Mouse (Mus musculus) adrenal gland, adult (tissue): ENCODE data around the gene Nfe2l1.

Source experiments
- DNase-seq, 2 experiments: peaks; one replicate each; pipeline ENCODE4 v3.0.0; 2022 to 2023; ENCODE audit warnings: low spot score in 1 of 2; ENCODE audit not compliant: inconsistent age in 2 of 2

Nfe2l1 gene

DNA sequence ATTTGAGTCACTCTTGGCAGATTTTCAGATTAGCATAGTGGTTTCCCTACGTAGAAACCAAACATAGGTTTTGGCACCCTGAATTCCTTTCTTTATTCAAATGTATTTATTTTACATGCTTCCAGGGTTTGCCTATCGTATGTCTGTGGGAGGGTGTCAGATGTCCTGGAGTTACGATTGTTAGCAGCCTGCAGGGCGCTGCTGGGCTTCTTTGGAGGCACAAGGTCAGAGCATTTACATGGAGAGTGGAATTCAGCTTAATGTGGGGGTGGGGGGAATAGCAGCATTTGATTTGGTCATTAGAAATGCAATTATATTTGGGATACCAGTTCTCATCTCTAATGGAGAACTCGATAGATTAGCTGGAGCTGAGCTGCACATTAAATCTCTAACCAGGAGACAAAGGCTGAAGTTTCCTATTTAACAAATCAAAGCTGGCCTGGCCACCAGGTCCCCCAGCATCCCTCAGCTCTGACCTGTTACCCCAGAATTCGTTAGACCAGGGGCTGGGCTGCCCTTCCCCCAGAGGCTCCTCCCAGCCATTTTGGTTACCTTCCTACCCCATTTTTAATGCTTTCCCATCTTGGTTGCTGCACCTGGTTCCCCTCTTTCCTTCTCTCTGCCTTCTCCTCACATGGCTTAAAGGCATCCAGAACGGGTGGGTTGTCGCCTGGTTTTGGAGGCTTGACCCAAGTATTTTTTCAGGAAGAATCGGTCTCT lies 42.9 kb downstream of the Nfe2l1 start:
- DNase-seq, result no peak

DNA sequence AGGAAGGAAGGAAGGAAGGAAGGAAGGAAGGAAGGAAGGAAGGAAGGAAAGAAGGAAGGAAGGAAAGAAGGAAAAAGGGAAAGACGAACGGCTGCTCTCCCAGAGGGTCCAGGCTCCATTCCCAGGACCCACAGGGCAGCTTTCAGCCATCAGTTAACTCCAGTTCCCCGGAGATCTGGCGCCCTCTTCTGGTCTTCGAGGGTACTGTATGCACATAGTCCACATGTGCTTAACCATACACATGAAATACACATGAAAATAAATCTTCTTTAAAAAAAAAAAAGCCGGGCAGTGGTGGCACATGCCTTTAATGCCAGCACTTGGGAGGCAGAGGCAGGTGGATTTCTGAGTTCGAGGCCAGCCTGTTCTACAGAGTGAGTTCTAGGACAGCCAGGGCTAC lies 44.9 kb downstream of the Nfe2l1 start:
- peak; percentile 69 to 88 for DNase-seq

DNA sequence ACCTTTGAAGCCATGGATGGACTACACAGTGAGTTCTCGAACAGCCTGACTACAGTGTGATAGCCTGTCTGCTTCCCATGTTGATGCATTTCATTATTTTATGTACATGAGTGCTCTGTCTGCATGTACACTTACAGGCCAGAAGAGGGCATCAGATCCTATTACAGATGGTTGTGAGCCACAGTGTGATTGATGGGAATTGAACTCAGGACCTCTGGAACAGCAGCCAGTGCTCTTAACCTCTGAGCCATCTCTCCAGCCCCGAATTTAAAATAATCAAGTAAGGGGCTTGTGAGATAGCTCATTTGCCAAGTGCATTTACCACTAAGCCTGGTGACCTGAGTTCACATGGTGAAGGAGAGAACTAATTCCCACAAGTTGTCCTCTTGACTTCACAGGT lies 48.3 kb downstream of the Nfe2l1 start:
- peak in 1 of 2 experiments; percentile 41 for DNase-seq

DNA sequence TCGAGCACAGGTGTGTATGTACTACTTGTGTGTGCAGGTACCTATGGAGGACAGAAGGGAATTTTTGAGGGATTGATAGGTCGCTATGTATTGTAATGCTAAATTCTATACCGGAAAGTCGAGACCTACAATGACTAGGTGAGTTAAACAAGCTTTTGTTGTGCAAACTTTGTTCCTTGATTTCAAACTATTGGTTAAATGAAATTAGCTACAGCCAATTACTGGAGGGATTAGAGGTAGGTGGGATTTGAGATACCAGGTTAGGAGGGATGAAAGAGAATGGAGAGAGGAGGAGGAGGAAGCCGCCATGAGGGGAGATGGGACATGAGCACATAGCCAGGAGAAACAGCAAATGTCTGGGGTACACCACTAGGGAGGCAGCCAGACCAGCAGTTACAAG lies 49.5 kb downstream of the Nfe2l1 start:
- no peak for DNase-seq

DNA sequence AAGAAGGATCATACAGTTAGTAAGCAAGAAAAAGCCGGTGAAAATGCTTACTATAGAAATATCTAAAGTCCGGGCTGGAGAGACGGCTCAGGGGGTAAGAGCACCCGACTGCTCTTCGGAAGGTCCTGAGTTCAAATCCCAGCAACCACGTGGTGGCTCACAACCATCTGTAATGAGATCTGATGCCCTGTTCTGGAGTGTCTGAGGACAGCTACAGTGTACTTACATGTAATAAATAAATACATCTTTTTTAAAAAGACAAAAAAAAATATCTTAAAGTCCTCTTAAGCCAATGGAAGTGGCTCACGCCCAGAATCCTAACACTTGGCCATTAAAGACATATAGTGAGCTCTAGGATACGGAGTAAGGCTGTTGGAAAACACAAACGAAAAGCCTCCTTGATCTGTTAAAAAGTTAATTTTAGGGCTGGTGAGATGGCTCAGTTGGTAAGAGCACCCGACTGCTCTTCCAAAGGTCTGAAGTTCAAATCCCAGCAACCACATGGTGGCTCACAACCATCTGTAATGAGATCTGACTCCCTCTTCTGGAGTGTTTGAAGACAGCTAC lies 51.6 kb downstream of the Nfe2l1 start:
- peak in 1 of 2 experiments; percentile 36 for DNase-seq

DNA sequence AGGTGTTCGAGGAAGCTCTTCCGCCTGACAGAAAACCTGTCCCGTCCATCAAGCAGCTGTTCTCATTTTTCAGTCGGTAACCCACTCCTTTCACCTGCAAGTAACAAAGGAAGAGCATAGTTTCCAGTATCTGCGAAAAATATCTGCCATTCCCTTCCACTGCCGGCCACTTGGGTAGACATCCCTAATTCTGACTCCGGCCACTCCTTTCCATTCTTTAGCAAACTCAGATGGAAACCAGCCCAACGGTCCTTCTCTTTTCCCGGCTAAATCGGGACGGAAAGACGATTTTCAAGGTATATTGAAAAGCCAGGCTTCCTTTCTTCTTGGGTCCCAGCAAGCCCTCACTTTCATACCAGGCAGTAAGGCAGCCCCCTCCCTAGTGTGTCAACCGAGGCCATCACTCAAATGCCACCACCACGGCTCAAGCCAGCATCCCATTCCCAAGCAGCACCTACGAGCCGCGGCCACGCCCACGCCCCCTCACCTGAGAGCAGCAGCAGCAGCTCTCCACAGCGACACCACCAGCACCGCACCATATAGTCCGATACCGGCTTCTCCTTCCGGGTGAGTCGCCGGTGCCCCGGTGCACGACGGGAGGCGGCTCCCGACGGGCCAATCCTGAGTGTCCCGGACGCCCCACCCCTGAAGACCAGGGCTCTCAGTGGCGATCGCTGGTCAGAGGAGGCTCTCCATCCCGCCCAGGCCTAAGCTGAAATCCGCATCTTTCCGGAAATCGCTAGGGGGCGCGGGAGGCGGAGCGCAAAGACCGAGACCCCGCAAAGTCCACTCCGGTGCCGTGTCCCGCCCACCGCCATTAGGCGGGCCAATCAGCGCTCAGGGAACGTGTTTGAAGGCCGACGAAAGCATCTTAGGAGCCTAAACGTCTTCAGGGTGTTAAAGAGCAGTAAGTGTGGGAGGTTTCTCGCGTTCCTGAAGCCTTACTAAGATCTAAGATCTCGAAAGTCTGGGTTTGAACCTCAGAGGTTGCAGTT lies 52.5 kb downstream of the Nfe2l1 start, which contains the start of gene Snx11:
Snx11 (minus strand) TSS at position 592 of the 995 bp plus-strand sequence.
- peak; percentile 100 for DNase-seq

DNA sequence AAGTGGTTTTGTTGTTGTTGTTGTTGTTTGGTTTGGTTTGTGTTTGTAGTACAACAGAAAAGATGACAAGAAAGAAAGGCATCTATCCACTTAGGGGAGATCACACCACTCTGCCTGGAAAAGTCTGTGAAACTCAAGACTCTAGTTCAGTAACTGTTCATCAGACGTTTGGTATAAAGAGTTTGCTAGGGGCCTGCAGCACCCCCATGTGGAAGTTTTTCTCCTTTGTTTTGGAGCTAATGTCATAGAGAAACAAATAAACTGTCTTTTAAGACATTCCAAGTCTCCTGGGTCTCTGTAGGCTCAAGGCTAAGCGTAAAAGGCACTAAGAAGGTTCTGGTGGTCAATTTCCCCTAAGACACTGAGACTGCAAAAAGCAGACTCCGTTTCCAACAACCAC lies 53.7 kb downstream of the Nfe2l1 start:
- DNase-seq, result no peak

DNA sequence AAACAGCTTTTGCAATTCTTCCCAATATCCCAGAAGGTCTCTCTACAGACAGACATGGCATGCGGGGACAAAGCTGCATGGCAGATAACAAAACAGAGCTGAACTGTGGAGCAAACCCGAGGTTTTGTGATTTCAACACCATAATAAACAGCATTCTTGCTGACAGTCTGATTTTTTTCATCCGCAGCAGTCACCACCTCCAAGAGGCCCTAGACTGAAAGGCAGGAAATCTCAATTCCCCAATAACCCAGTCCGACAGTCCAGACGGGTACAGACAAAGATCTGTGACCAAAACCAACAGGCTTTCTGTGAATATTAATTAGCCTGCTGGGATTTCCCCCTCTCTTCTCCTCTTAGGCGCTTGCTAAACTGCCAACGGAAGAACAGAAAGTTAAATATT lies 54.1 kb downstream of the Nfe2l1 start:
- no peak for DNase-seq

DNA sequence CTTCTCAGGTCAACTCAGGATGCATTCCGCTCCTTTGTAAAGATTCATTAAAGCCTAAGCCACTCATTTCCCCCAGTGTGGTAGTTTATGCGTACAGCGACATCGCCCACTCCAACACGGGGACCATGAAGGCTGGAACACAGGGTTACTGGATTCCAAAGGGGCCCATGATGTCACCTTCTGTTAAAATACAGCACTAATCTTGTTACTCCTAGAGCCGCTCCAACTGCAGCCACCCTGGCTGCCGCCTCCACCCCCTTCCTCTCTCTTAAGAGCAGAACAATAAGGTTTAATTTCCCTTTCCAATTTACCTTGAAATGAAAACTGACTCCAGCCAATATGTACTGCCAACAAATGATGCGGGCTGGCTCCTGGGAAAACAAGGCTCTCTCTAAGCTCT lies 54.7 kb downstream of the Nfe2l1 start:
- DNase-seq, result no peak

DNA sequence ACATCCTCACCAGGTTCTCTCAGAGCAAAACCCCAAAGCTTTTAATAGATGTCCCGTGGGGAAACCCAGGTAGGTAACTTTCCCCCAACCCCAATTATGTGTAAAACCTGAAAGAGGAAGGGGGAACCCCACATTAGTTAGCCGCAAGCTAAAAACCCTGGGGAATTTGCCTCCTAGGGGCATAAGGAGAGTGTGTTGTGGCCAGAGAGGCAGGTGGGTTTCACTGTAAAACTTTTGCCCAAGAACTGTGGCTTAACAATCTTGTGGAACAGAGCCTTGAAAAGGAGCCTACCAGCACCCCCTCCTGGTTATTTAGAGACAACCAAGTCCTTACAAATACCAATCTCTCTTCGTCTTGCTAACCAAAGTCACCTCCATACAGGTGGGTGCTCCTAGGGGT lies 55.2 kb downstream of the Nfe2l1 start:
- peak in 1 of 2 experiments; percentile 35 for DNase-seq

DNA sequence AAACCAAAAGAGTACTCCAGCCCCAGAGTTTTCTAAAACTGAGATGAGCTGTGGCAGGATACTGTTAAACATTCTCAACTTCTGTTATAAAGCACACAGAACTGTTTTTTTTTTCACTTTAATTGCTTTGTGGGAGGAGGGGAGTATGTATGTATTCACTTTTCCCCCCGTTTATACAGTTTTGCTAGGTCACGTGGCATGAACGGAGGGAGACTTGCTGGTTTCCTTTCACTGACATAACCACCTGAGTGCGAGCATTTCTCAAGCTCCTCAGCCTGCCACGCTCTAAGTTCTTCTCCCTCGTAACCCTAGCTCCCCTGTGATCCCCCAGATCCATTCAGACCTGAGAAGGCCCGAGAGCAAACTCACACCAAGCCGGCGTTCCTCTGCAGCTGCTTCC lies 57.4 kb downstream of the Nfe2l1 start:
- DNase-seq, result no peak

DNA sequence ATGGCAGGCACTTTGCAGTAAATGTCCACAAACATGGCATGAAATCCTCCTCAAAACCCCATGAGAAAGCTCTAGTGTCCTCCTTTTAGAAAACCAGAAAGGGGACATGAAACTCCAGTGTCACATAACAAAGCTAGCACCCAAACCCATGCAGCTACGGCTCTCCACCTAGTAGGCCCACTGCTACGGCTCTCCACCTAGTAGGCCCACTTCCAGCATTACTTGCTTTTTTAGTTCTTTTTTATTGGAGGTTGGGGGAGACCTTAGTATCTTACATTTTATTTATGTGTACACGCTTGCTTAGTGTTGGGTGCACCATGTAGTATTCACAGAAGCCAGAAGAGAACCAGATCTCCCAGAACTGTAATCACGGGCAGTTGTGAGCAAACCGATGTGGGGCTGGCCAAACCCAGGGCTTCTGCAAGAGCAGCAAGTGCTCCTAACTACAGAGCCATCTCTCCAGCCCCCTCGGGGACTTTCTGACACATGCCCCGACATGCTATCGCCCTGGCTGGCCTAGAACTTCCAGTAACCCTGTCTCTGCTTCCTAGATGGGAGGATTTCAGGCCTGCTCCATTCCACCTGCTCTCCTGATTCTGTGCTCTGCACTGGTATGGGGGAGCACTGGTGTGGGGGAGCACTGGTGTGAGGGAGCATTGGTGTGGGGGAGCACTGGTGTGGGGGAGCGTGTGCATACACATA lies 58.3 kb downstream of the Nfe2l1 start:
- no peak for DNase-seq

DNA sequence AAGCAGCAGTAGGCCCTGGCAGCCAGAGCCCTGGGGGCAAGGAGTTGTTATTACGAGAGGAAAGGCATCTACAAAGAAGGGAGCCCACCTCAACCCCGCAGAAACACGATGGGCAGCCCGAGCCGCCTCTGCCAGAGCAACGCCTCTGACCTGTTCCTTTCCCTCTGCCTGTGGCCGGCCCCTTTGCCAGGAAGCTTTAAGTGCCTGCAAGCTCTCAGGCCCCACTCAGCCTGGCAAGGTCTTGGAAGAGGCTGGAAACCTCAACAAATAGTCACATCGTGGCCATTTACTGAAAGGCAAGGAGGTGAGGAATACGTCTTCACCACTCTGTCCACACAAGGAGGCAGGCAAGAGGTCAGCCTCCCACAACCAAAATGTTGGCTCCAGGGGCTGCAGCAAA lies 61.5 kb downstream of the Nfe2l1 start:
- no peak for DNase-seq
